Mouse (Mus musculus): ENCODE results near the gene Pum3.
"Not testable (repeated sequence)": the region's sequence is repeated elsewhere in the genome, so short reads cannot be mapped to it uniquely, and the experiment has no call there.

Gene Pum3

GRCm38 (mm10) chr19:27391344-27391743 lies 38.3 kb downstream of the Pum3 start:
- DNase-seq, result no peak

- not testable (repeated sequence) for DNase-seq
These were observed 40.1 kb downstream of the Pum3 start for GRCm38 (mm10) chr19:27389566-27389965.

GRCm38 (mm10) chr19:27385304-27385703 lies 44.3 kb downstream of the Pum3 start:
- no peak for DNase-seq

- DNase-seq, result no peak
These were observed 46.4 kb downstream of the Pum3 start for GRCm38 (mm10) chr19:27383266-27383665.

- DNase-seq, result no peak
These were observed 47.5 kb downstream of the Pum3 start for GRCm38 (mm10) chr19:27382131-27382530.

- DNase-seq, result no peak
These were observed 49.8 kb downstream of the Pum3 start for GRCm38 (mm10) chr19:27379712-27380401.

GRCm38 (mm10) chr19:27370784-27371183 lies 58.8 kb downstream of the Pum3 start:
- no peak for DNase-seq

GRCm38 (mm10) chr19:27370174-27370573 lies 59.5 kb downstream of the Pum3 start:
- no peak for DNase-seq

- DNase-seq, result no peak
These were observed 60.0 kb downstream of the Pum3 start for GRCm38 (mm10) chr19:27369461-27370135.

- DNase-seq, result no peak
These were observed 63.4 kb downstream of the Pum3 start for GRCm38 (mm10) chr19:27366113-27366746.

GRCm38 (mm10) chr19:27364521-27364931 lies 65.1 kb downstream of the Pum3 start:
- DNase-seq, result no peak

- DNase-seq, result no peak
These were observed 65.7 kb downstream of the Pum3 start for GRCm38 (mm10) chr19:27363891-27364290.

- DNase-seq, result no peak
These were observed 69.2 kb downstream of the Pum3 start for GRCm38 (mm10) chr19:27360381-27360780.

- no peak for DNase-seq
These were observed 77.9 kb downstream of the Pum3 start for GRCm38 (mm10) chr19:27351700-27352099.

- no peak for DNase-seq
These were observed 83.1 kb downstream of the Pum3 start for GRCm38 (mm10) chr19:27346501-27346900.
